19 mouse cellular contexts compared by ENCODE assay signal in genomic region chr10:111544311-111544710, GRCm38 (mm10). TPM values are rescaled to one million over a fixed set of nuclear protein-coding genes. Genes with fewer than 3 reads are reported as not detected.
A peak's percentile ranks its signal among the peaks of the same experiment; 100 is the strongest.
DNase-seq lines count a peak whose midpoint lies in the region; ATAC-seq and TF ChIP-seq lines count a peak whose summit lies in the region.
"Had no signal": no experiment of that assay in that cellular context is flagged by ENCODE, and none has a peak within 500 bp of the region (broad histone marks: within the 10 kb centered on the region; RNA-seq: fewer than 3 reads in every experiment).

No protein-coding gene starts in this region.

- no peaks in the 10 kb centered on the region for H3K9me3 ChIP-seq in forebrain, embryonic 10.5 days
- no peaks in the 10 kb centered on the region for H3K9me3 ChIP-seq in forebrain, embryonic 11.5 days (ENCODE audit: control insufficient read depth, low read length)
- H3K9me3 ChIP-seq in intestine, embryonic 15.5 days: no peaks in the 10 kb centered on the region
- H3K9me3 ChIP-seq in intestine, postnatal 0 days (ENCODE audit: control insufficient read depth): no peaks in the 10 kb centered on the region
- H3K9me3 ChIP-seq in intestine, embryonic 16.5 days (ENCODE audit: control insufficient read depth, low read length): no peaks in the 10 kb centered on the region
- H3K9me3 ChIP-seq: embryonic facial prominence, embryonic 15.5 days; forebrain, embryonic 12.5 days; liver, embryonic 15.5 days; midbrain, embryonic 15.5 days had no signal

- H3K9ac ChIP-seq in forebrain, embryonic 11.5 days (ENCODE audit: low read length): no peak overlapping the region
- no peak overlapping the region for H3K9ac ChIP-seq in intestine, embryonic 15.5 days
- no peak overlapping the region for H3K9ac ChIP-seq in intestine, postnatal 0 days (ENCODE audit: low read depth, low read length)
- H3K9ac ChIP-seq in intestine, embryonic 16.5 days (ENCODE audit: low read depth, low read length): no peak overlapping the region
- H3K9ac ChIP-seq: embryonic facial prominence, embryonic 15.5 days; forebrain, embryonic 12.5 days; limb, embryonic 12.5 days; liver, embryonic 15.5 days; midbrain, embryonic 15.5 days had no signal

- peaks cover 39% of the 10 kb centered on the region for H3K4me1 ChIP-seq in forebrain, embryonic 10.5 days
- H3K4me1 ChIP-seq in forebrain, embryonic 11.5 days (replicated peaks; ENCODE audit: control insufficient read depth, insufficient read depth, low read length): no peaks in the 10 kb centered on the region; the same call in 1 of the 2 replicates
- peaks cover 30% of the 10 kb centered on the region for H3K4me1 ChIP-seq in intestine, embryonic 15.5 days (replicated peaks)
- peaks cover 13% of the 10 kb centered on the region for H3K4me1 ChIP-seq in intestine, postnatal 0 days (replicated peaks; ENCODE audit: control insufficient read depth, insufficient read depth, low read length)
- peaks cover 31% of the 10 kb centered on the region for H3K4me1 ChIP-seq in intestine, embryonic 16.5 days (ENCODE audit: control insufficient read depth, insufficient read depth, low read length)

- peak overlapping the region; percentile 73; the same call in 1 of the 2 replicates for H3K27ac ChIP-seq in forebrain, embryonic 10.5 days
- H3K27ac ChIP-seq in forebrain, embryonic 11.5 days (ENCODE audit: low read depth, low read length): no peak overlapping the region
- H3K27ac ChIP-seq in intestine, embryonic 15.5 days: peak overlapping the region; percentile 61; the same call in 1 of the 2 replicates
- no peak overlapping the region for H3K27ac ChIP-seq in intestine, postnatal 0 days (ENCODE audit: low read depth, low read length)
- peak overlapping the region; percentile 33; the same call in 1 of the 2 replicates for H3K27ac ChIP-seq in intestine, embryonic 16.5 days (ENCODE audit: low read length)
- H3K27ac ChIP-seq: embryonic facial prominence, embryonic 15.5 days; forebrain, embryonic 12.5 days; limb, embryonic 12.5 days; liver, embryonic 15.5 days; midbrain, embryonic 15.5 days had no signal

- no peaks in the 10 kb centered on the region for H3K27me3 ChIP-seq in forebrain, embryonic 10.5 days (ENCODE audit: poor library complexity, severe bottlenecking)
- H3K27me3 ChIP-seq in forebrain, embryonic 11.5 days (ENCODE audit: control insufficient read depth, insufficient read depth, low read length): no peaks in the 10 kb centered on the region
- H3K27me3 ChIP-seq in intestine, embryonic 15.5 days (replicated peaks): no peaks in the 10 kb centered on the region
- no peaks in the 10 kb centered on the region for H3K27me3 ChIP-seq in intestine, postnatal 0 days (replicated peaks; ENCODE audit: control insufficient read depth, insufficient read depth, low read length)
- no peaks in the 10 kb centered on the region for H3K27me3 ChIP-seq in intestine, embryonic 16.5 days (replicated peaks; ENCODE audit: control insufficient read depth, insufficient read depth, low read length)
- H3K27me3 ChIP-seq: CH12.LX; embryonic facial prominence, embryonic 15.5 days; forebrain, embryonic 12.5 days; limb, embryonic 12.5 days; liver, embryonic 15.5 days; midbrain, embryonic 15.5 days had no signal

- no peak for DNase-seq in forebrain, embryonic 10.5 days (ENCODE audit: extremely low spot score, low spot score)
- no peak for DNase-seq in forebrain, embryonic 11.5 days (ENCODE audit: low spot score)
- peak; percentile 83 for DNase-seq in 3134 (ENCODE audit: extremely low read depth, insufficient read length, low spot score)
- DNase-seq in ovary, adult 18-20 months (ENCODE audit: low spot score): no peak
- DNase-seq in gastrocnemius, postnatal 10 days: no peak
- DNase-seq: cerebellum, adult 18-20 months; cerebellum, postnatal 25 days; thymus, adult 18-20 months; thymus, postnatal 4 days had no signal

- TF ChIP-seq CTCF in intestine, postnatal 0 days (IDR thresholded peaks at IDR 0.05; ENCODE audit: low read depth): no peak

- H3K4me3 ChIP-seq in forebrain, embryonic 10.5 days: no peak overlapping the region
- no peak overlapping the region for H3K4me3 ChIP-seq in forebrain, embryonic 11.5 days (ENCODE audit: low read depth, low read length)
- H3K4me3 ChIP-seq in intestine, embryonic 15.5 days (replicated peaks): no peak overlapping the region
- H3K4me3 ChIP-seq in intestine, postnatal 0 days (ENCODE audit: low read depth, low read length): no peak overlapping the region
- H3K4me3 ChIP-seq in intestine, embryonic 16.5 days (ENCODE audit: low read length): no peak overlapping the region
- H3K4me3 ChIP-seq: embryonic facial prominence, embryonic 15.5 days; forebrain, embryonic 12.5 days; heart, adult 2 months; limb, embryonic 12.5 days; liver, embryonic 15.5 days; midbrain, embryonic 15.5 days had no signal

- no peak overlapping the region for H3K4me2 ChIP-seq in forebrain, embryonic 11.5 days (ENCODE audit: low read depth, low read length, severe bottlenecking)
- H3K4me2 ChIP-seq in intestine, embryonic 15.5 days (replicated peaks): no peak overlapping the region
- no peak overlapping the region for H3K4me2 ChIP-seq in intestine, postnatal 0 days (replicated peaks; ENCODE audit: low read depth)
- H3K4me2 ChIP-seq in intestine, embryonic 16.5 days (ENCODE audit: low read depth, low read length): no peak overlapping the region
- H3K4me2 ChIP-seq: embryonic facial prominence, embryonic 15.5 days; forebrain, embryonic 12.5 days; limb, embryonic 12.5 days; midbrain, embryonic 15.5 days had no signal

- ATAC-seq in forebrain, embryonic 11.5 days (replicated peaks; ENCODE audit: low FRiP score): no peak
- no peak for ATAC-seq in intestine, embryonic 15.5 days
- ATAC-seq in intestine, postnatal 0 days: no peak
- ATAC-seq in intestine, embryonic 16.5 days: no peak
- ATAC-seq: midbrain, embryonic 15.5 days had no signal

- WGBS in forebrain, embryonic 10.5 days: 88% methylated on average over 4 of the region's 4 CpGs
- WGBS in forebrain, embryonic 11.5 days: 81% methylated on average over 4 of the region's 4 CpGs
- 78% methylated on average over 4 of the region's 4 CpGs for WGBS in intestine, embryonic 15.5 days
- 76% methylated on average over 4 of the region's 4 CpGs for WGBS in intestine, postnatal 0 days
- 76% methylated on average over 4 of the region's 4 CpGs for WGBS in intestine, embryonic 16.5 days

- no peaks in the 10 kb centered on the region for H3K36me3 ChIP-seq in forebrain, embryonic 10.5 days (replicated peaks)
- H3K36me3 ChIP-seq in forebrain, embryonic 11.5 days (ENCODE audit: control insufficient read depth, insufficient read depth, low read length): no peaks in the 10 kb centered on the region
- H3K36me3 ChIP-seq in intestine, embryonic 15.5 days: no peaks in the 10 kb centered on the region
- no peaks in the 10 kb centered on the region for H3K36me3 ChIP-seq in intestine, postnatal 0 days (ENCODE audit: control insufficient read depth, insufficient read depth)
- no peaks in the 10 kb centered on the region for H3K36me3 ChIP-seq in intestine, embryonic 16.5 days (ENCODE audit: control insufficient read depth, insufficient read depth, low read length)
- H3K36me3 ChIP-seq: embryonic facial prominence, embryonic 15.5 days; forebrain, embryonic 12.5 days; limb, embryonic 12.5 days; liver, embryonic 15.5 days; midbrain, embryonic 15.5 days had no signal

RNA-seq across cellular contexts. Expression of gene Phlda1, which starts 38.2 kb away (rescaled TPM):
- polyA plus RNA-seq in forebrain, embryonic 10.5 days (2016; fragmentation: Nextera tagmentation; extraction: Ambion mirVana): 12.7 and 15.0 TPM in 2 replicates
- 12.5 and 13.1 TPM in 2 replicates for polyA plus RNA-seq in forebrain, embryonic 11.5 days (2014; fragmentation: Nextera tagmentation; extraction: Ambion mirVana)
- 38.6 and 43.2 TPM in 2 replicates for polyA plus RNA-seq in intestine, embryonic 15.5 days (2015; fragmentation: Nextera tagmentation; extraction: Ambion mirVana)
- polyA plus RNA-seq in intestine, postnatal 0 days (2015; fragmentation: Nextera tagmentation; extraction: Ambion mirVana): 21.0 and 21.4 TPM in 2 replicates
- polyA plus RNA-seq in intestine, embryonic 16.5 days (2015; fragmentation: Nextera tagmentation; extraction: Ambion mirVana): 31.9 and 32.2 TPM in 2 replicates
- 1 to 10 TPM; 7.2 to 8.2 TPM for total RNA-seq in gastrocnemius, postnatal 10 days (2021)

Comparison
In these comparisons a context has a peak if more than half of its experiments do, and no peak if none do; other contexts are left out.
1. H3K27ac ChIP-seq: peak in forebrain, embryonic 10.5 days (single experiment), intestine, embryonic 15.5 days (single experiment) and intestine, embryonic 16.5 days (single experiment); none in forebrain, embryonic 11.5 days (single experiment) and intestine, postnatal 0 days (single experiment).